Mouse (Mus musculus): ENCODE measurements at regions not wholly inside any gene's neighbourhood (a gene's known extent, or its start where the extent isn't known, plus 50 kb on each side); places are given as distances from the start of the nearest gene placed in this dataset.

GRCm38 (mm10) chr6:52470831-52471230 lies 157.5 kb downstream of the Evx1 start:
- TF ChIP-seq CTCF (IDR thresholded peaks at IDR 0.05; ENCODE audit: borderline replicate concordance, extremely low read depth, insufficient read depth, insufficient read length) (no peak), POLR2A (IDR thresholded peaks at IDR 0.05; ENCODE audit: borderline replicate concordance, extremely low read depth, insufficient read depth, insufficient read length, poor library complexity, severe bottlenecking) (no peak)
